Mouse (Mus musculus): ENCODE data around the gene Actl11. TPM values are rescaled to one million over a fixed set of nuclear protein-coding genes. Genes with fewer than 3 reads are reported as not detected.
A peak's percentile ranks its signal among the peaks of the same experiment; 100 is the strongest.

The Actl11 gene
- polyA plus RNA-seq, 1 experiment from 2014 or later: not detected

DNA sequence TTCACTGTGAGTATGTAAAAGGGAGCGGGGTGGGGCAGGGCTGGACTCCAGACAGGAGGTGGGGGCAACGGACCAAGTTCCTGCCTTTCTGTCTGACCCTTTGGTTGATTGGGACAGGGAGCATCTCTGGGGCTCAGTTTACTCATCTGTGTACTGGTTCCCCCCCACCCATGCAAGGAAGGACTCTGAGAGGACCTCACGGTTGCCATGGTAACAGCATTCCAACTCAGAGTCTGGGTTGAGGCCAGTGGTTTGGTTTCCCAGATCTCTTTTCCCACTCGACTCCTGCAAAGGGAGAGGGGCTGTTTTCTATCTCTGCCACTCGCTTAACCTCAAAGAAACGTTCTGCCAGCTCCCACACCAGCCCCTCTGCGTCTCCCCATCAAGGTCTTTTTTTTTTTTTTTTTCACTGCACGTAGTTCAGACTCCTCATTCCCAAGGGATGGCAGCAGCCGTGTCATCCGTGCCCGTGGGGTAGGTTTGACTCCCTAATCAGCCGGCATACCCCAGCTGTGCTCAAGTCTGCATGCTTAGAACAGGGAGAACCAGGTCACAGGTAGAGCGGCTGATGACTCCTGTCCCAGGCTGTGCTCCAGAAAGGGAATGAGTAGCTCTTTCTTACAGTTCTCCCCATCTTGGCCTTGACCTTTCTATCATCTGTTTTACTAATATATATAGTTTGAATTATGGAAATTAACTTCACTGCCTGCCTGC is 10.2 kb upstream of the Actl11 start:
- Histone ChIP-seq H3K4me2 (replicated peaks; ENCODE audit: low read depth) (no peak overlapping the region), H3K4me3 (ENCODE audit: low read depth, low read length) (no peak overlapping the region), H3K9ac (ENCODE audit: low read depth, low read length) (no peak overlapping the region), H3K4me1 (replicated peaks; ENCODE audit: control insufficient read depth, insufficient read depth, low read length) (no peaks in the 10 kb centered on the region), H3K9me3 (ENCODE audit: control insufficient read depth) (no peaks in the 10 kb centered on the region), H3K27me3 (replicated peaks; ENCODE audit: control insufficient read depth, insufficient read depth, low read length) (no peaks in the 10 kb centered on the region), H3K36me3 (ENCODE audit: control insufficient read depth, insufficient read depth) (peaks cover 68% of the 10 kb centered on the region), H3K27ac (ENCODE audit: low read depth, low read length) (no peak overlapping the region)
- ATAC-seq: no peak
- no peak for TF ChIP-seq CTCF (IDR thresholded peaks at IDR 0.05; ENCODE audit: low read depth)
- WGBS: 49% methylated on average over 13 of the region's 13 CpGs

GRCm38 (mm10) chr9:107918884-107919283 is 9.4 kb upstream of the Actl11 start:
- Histone ChIP-seq H3K4me3 (ENCODE audit: low read depth, low read length) (no peak overlapping the region), H3K4me1 (replicated peaks; ENCODE audit: control insufficient read depth, insufficient read depth, low read length) (no peaks in the 10 kb centered on the region), H3K4me2 (replicated peaks; ENCODE audit: low read depth) (no peak overlapping the region), H3K27me3 (replicated peaks; ENCODE audit: control insufficient read depth, insufficient read depth, low read length) (no peaks in the 10 kb centered on the region), H3K36me3 (ENCODE audit: control insufficient read depth, insufficient read depth) (peaks cover 67% of the 10 kb centered on the region), H3K27ac (ENCODE audit: low read depth, low read length) (no peak overlapping the region), H3K9ac (ENCODE audit: low read depth, low read length) (no peak overlapping the region), H3K9me3 (ENCODE audit: control insufficient read depth) (no peaks in the 10 kb centered on the region)
- WGBS: 85% methylated on average over 6 of the region's 6 CpGs
- no peak for TF ChIP-seq CTCF (IDR thresholded peaks at IDR 0.05; ENCODE audit: low read depth)
- ATAC-seq: no peak

GRCm38 (mm10) chr9:107919441-107919840 is 8.8 kb upstream of the Actl11 start:
- H3K9me3 ChIP-seq (ENCODE audit: control insufficient read depth): no peaks in the 10 kb centered on the region

GRCm38 (mm10) chr9:107923021-107923420 is 5.2 kb upstream of the Actl11 start:
- Histone ChIP-seq H3K4me2 (replicated peaks; ENCODE audit: low read depth) (no peak overlapping the region), H3K9me3 (ENCODE audit: control insufficient read depth) (no peaks in the 10 kb centered on the region), H3K4me3 (ENCODE audit: low read depth, low read length) (no peak overlapping the region), H3K36me3 (ENCODE audit: control insufficient read depth, insufficient read depth) (peaks cover 29% of the 10 kb centered on the region), H3K27me3 (replicated peaks; ENCODE audit: control insufficient read depth, insufficient read depth, low read length) (no peaks in the 10 kb centered on the region), H3K4me1 (replicated peaks; ENCODE audit: control insufficient read depth, insufficient read depth, low read length) (no peaks in the 10 kb centered on the region), H3K27ac (ENCODE audit: low read depth, low read length) (no peak overlapping the region), H3K9ac (ENCODE audit: low read depth, low read length) (no peak overlapping the region)
- ATAC-seq: peak; percentile 47; the same call in 1 of the 2 replicates
- TF ChIP-seq CTCF (IDR thresholded peaks at IDR 0.05; ENCODE audit: low read depth): peak; percentile 84
- 36% methylated on average over 7 of the region's 7 CpGs for WGBS

More at GRCm38 (mm10) chr9:107919441-107919840, 8.8 kb upstream of the Actl11 start:
- Histone ChIP-seq H3K4me3 (ENCODE audit: low read depth, low read length) (no peak overlapping the region), H3K9ac (ENCODE audit: low read depth, low read length) (no peak overlapping the region), H3K27me3 (replicated peaks; ENCODE audit: control insufficient read depth, insufficient read depth, low read length) (no peaks in the 10 kb centered on the region), H3K4me1 (replicated peaks; ENCODE audit: control insufficient read depth, insufficient read depth, low read length) (no peaks in the 10 kb centered on the region), H3K27ac (ENCODE audit: low read depth, low read length) (no peak overlapping the region), H3K36me3 (ENCODE audit: control insufficient read depth, insufficient read depth) (peaks cover 62% of the 10 kb centered on the region), H3K4me2 (replicated peaks; ENCODE audit: low read depth) (no peak overlapping the region)
- TF ChIP-seq CTCF (IDR thresholded peaks at IDR 0.05; ENCODE audit: low read depth): no peak
- no peak for ATAC-seq
- WGBS: 84% methylated on average over 5 of the region's 5 CpGs

- ATAC-seq: no peak
- WGBS: 55% methylated on average over 6 of the region's 6 CpGs
These were observed 4.3 kb upstream of the Actl11 start for GRCm38 (mm10) chr9:107923956-107924355.

GRCm38 (mm10) chr9:107925251-107925650 is 3.0 kb upstream of the Actl11 start:
- H3K27ac ChIP-seq (ENCODE audit: low read depth, low read length): no peak overlapping the region
- no peaks in the 10 kb centered on the region for H3K27me3 ChIP-seq (replicated peaks; ENCODE audit: control insufficient read depth, insufficient read depth, low read length)
- H3K4me1 ChIP-seq (replicated peaks; ENCODE audit: control insufficient read depth, insufficient read depth, low read length): no peaks in the 10 kb centered on the region
- H3K36me3 ChIP-seq (ENCODE audit: control insufficient read depth, insufficient read depth): peaks cover 12% of the 10 kb centered on the region; the same call in 1 of the 2 replicates
- H3K9ac ChIP-seq (ENCODE audit: low read depth, low read length): no peak overlapping the region
- H3K9me3 ChIP-seq (ENCODE audit: control insufficient read depth): no peaks in the 10 kb centered on the region
- no peak for TF ChIP-seq CTCF (IDR thresholded peaks at IDR 0.05; ENCODE audit: low read depth)
- ATAC-seq: no peak
- WGBS: 29% methylated on average over 3 of the region's 3 CpGs
- H3K4me2 ChIP-seq (replicated peaks; ENCODE audit: low read depth): no peak overlapping the region
- no peak overlapping the region for H3K4me3 ChIP-seq (ENCODE audit: low read depth, low read length)

More at GRCm38 (mm10) chr9:107923956-107924355, 4.3 kb upstream of the Actl11 start:
- Histone ChIP-seq H3K27ac (ENCODE audit: low read depth, low read length) (no peak overlapping the region), H3K27me3 (replicated peaks; ENCODE audit: control insufficient read depth, insufficient read depth, low read length) (no peaks in the 10 kb centered on the region), H3K4me2 (replicated peaks; ENCODE audit: low read depth) (no peak overlapping the region), H3K4me1 (replicated peaks; ENCODE audit: control insufficient read depth, insufficient read depth, low read length) (no peaks in the 10 kb centered on the region), H3K36me3 (ENCODE audit: control insufficient read depth, insufficient read depth) (peaks cover 21% of the 10 kb centered on the region), H3K9ac (ENCODE audit: low read depth, low read length) (0 out of 2 replicates have a peak overlapping the region, but pooled peaks have one; percentile 13), H3K4me3 (ENCODE audit: low read depth, low read length) (no peak overlapping the region), H3K9me3 (ENCODE audit: control insufficient read depth) (no peaks in the 10 kb centered on the region)
- no peak for TF ChIP-seq CTCF (IDR thresholded peaks at IDR 0.05; ENCODE audit: low read depth)
